Mouse (Mus musculus) MEL (cell line): ENCODE measurements around the gene Camta1. TPM values are rescaled to one million over a fixed set of nuclear protein-coding genes. Genes with fewer than 3 reads are reported as not detected.

Experiments
- DNase-seq: peaks from one replicate; pipeline ENCODE4 v3.0.0; 2011; ENCODE audit warnings: low read depth, low spot score
- H3K27ac ChIP-seq: 2 replicates; pipeline ENCODE4 v1.5.1; 2012; ENCODE audit warnings: low read depth, mild to moderate bottlenecking, control low read depth, low read length, moderate library complexity; ENCODE audit not compliant: control insufficient read depth
- H3K27me3 ChIP-seq, 2 experiments: fragments of 150-350 bp in 1 of 2; sonication (generic) in 1 of 2; 2 replicates each; pipeline ENCODE4 v1.6.1; 2012; ENCODE audit warnings: low read length in 2 of 2, mild to moderate bottlenecking in 2 of 2, improper control_type of control experiment in 1 of 2, moderate library complexity in 1 of 2; ENCODE audit not compliant: insufficient read depth in 2 of 2, control insufficient read depth in 1 of 2
- H3K36me3 ChIP-seq, 2 experiments: 2 replicates each; pipeline ENCODE4 v1.6.1; 2012 to 2014; ENCODE audit warnings: low read length in 2 of 2, improper control_type of control experiment in 1 of 2, inconsistent platforms in 1 of 2, mild to moderate bottlenecking in 1 of 2; ENCODE audit not compliant: insufficient read depth in 2 of 2, control insufficient read depth in 1 of 2
- H3K4me1 ChIP-seq, 2 experiments: fragments of 150-350 bp in 1 of 2; sonication (generic) in 1 of 2; 2 replicates each; pipeline ENCODE4 v1.6.1; 2012; ENCODE audit warnings: low read length in 2 of 2, improper control_type of control experiment in 1 of 2, mild to moderate bottlenecking in 1 of 2; ENCODE audit not compliant: insufficient read depth in 2 of 2, control insufficient read depth in 1 of 2
- H3K4me3 ChIP-seq, 2 experiments: fragments of 150-350 bp in 1 of 2; sonication (generic) in 1 of 2; 2 replicates each; pipeline ENCODE4 v1.5.1; 2012; ENCODE audit warnings: low read depth in 2 of 2, low read length in 2 of 2, mild to moderate bottlenecking in 2 of 2, moderate library complexity in 2 of 2, control low read depth in 1 of 2, improper control_type of control experiment in 1 of 2; ENCODE audit not compliant: control insufficient read depth in 1 of 2, insufficient read depth in 1 of 2
- H3K79me2 ChIP-seq: 2 replicates; pipeline ENCODE4 v1.6.1; 2012; ENCODE audit warnings: mild to moderate bottlenecking, low read length, moderate library complexity; ENCODE audit not compliant: control insufficient read depth, poor library complexity, insufficient read depth
- H3K9ac ChIP-seq: 2 replicates; pipeline ENCODE4 v1.6.1; 2012; ENCODE audit warnings: low read depth, mild to moderate bottlenecking, control low read depth, low read length, moderate library complexity; ENCODE audit not compliant: control insufficient read depth, poor library complexity, severe bottlenecking
- H3K9me3 ChIP-seq: fragments of 150-350 bp; sonication (generic); replicated peaks from 2 replicates; pipeline ENCODE4 v1.6.1; 2012; ENCODE audit warnings: mild to moderate bottlenecking, low read length, improper control_type of control experiment, moderate library complexity; ENCODE audit not compliant: insufficient read depth
- CHD1 ChIP-seq: IDR thresholded peaks from 2 replicates; pipeline ENCODE4 v1.6.1; 2012; ENCODE audit warnings: low read depth, mild to moderate bottlenecking, inconsistent platforms, low read length, improper control_type of control experiment
- CHD2 ChIP-seq: IDR thresholded peaks from 2 replicates; pipeline ENCODE4 v1.6.1; 2011; ENCODE audit warnings: low read length, improper control_type of control experiment
- ELF1 ChIP-seq: IDR thresholded peaks from 2 replicates; pipeline ENCODE4 v1.6.1; 2014; ENCODE audit warnings: low read depth, mild to moderate bottlenecking, inconsistent platforms, low read length, improper control_type of control experiment, moderate library complexity
- GATA1 ChIP-seq: IDR thresholded peaks from 2 replicates; pipeline ENCODE4 v1.6.1; 2011; ENCODE audit warnings: low read depth, low read length, improper control_type of control experiment
- JUND ChIP-seq: IDR thresholded peaks from 2 replicates; pipeline ENCODE4 v1.6.1; 2011; ENCODE audit warnings: low read depth, mild to moderate bottlenecking, improper control_type of control experiment, low read length
- KAT2A ChIP-seq: conservative IDR thresholded peaks from 2 replicates; pipeline ENCODE4 v1.6.1; 2012; ENCODE audit warnings: low read depth, low read length, improper control_type of control experiment, inconsistent platforms
- MAZ ChIP-seq: IDR thresholded peaks from 2 replicates; pipeline ENCODE4 v1.6.1; 2012; ENCODE audit warnings: low read depth, mild to moderate bottlenecking, inconsistent platforms, low read length, improper control_type of control experiment
- NRF1 ChIP-seq: IDR thresholded peaks from 2 replicates; pipeline ENCODE4 v1.6.1; 2014; ENCODE audit warnings: low read depth, mild to moderate bottlenecking, inconsistent platforms, low read length, improper control_type of control experiment, moderate library complexity; ENCODE audit not compliant: poor library complexity, insufficient read depth, severe bottlenecking
- POLR2AphosphoS2 ChIP-seq: IDR thresholded peaks from 2 replicates; pipeline ENCODE4 v1.6.1; 2011; ENCODE audit warnings: low read length, improper control_type of control experiment
- TBP ChIP-seq: IDR thresholded peaks from 2 replicates; pipeline ENCODE4 v1.8.0; 2011; ENCODE audit warnings: low read depth, low read length, improper control_type of control experiment
- TCF12 ChIP-seq: IDR thresholded peaks from 2 replicates; pipeline ENCODE4 v1.6.1; 2014; ENCODE audit warnings: low read depth, mild to moderate bottlenecking, inconsistent platforms, low read length, improper control_type of control experiment, moderate library complexity
- USF1 ChIP-seq: IDR thresholded peaks from 2 replicates; pipeline ENCODE4 v1.6.1; 2014; ENCODE audit warnings: low read depth, mild to moderate bottlenecking, inconsistent platforms, low read length, improper control_type of control experiment, moderate library complexity
- polyA plus RNA-seq, 2 experiments: library from polyadenylated mRNA; stranded (reverse) in 1 of 2; unstranded in 1 of 2; fragments of >175 nt in 1 of 2; fragments of >200 nt in 1 of 2; gene quantifications; 2 replicates each; pipeline versions ENCODE4 v1.2.1 to v1.2.4; 2012; ENCODE audit warnings: low replicate concordance in 2 of 2, low read depth in 1 of 2; ENCODE audit not compliant: insufficient read length in 2 of 2, insufficient read depth in 1 of 2, missing spikeins in 1 of 2
- total RNA-seq: library from RNA; depleted of rRNA; stranded (reverse); fragments of 300-350 nt; gene quantifications from 2 replicates; pipeline ENCODE4 v1.2.3, GENCODE M21; 2012

Camta1 gene
- total and polyA plus RNA-seq, 3 experiments: 28.2 to 87.5 TPM; not detected in 1

- Histone ChIP-seq H3K36me3 (no peaks in the 10 kb centered on the region), H3K4me1 (no peaks in the 10 kb centered on the region), H3K27me3 (no peaks in the 10 kb centered on the region), H3K9me3 (no peaks in the 10 kb centered on the region), H3K27ac (no peak overlapping the region), H3K9ac (no peak overlapping the region), H3K79me2 (no peaks in the 10 kb centered on the region), H3K4me3 (no peak overlapping the region)
- DNase-seq: no peak
- TF ChIP-seq ELF1: no peak
Measured at GRCm38 (mm10) chr4:151166969-151167368, 694.7 kb downstream of the Camta1 start.

DNA sequence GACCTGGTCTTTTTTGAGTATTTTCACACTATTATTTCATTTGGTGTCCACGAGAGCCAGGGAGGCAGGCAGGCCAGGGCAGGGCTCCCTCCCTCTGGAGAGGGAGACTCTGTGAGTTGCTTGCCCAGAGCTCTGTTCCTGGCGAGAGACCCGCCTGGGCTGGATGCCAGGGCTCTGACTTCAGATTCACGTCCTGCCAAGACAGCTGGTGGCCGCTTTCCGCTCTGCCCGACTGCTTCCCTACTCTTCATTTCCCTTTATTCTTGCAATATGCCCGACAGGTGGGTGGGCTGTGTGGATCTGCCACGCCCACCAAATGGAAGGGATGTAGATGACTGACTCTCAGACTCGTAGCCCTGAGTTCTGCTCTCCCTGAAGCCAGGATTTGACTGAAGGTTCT is 696.1 kb downstream of the Camta1 start:
- DNase-seq: no peak
- Histone ChIP-seq H3K79me2 (no peaks in the 10 kb centered on the region), H3K9me3 (no peaks in the 10 kb centered on the region), H3K4me3 (no peak overlapping the region), H3K36me3 (no peaks in the 10 kb centered on the region), H3K9ac (no peak overlapping the region), H3K4me1 (no peaks in the 10 kb centered on the region), H3K27me3 (no peaks in the 10 kb centered on the region), H3K27ac (no peak overlapping the region)
- TF ChIP-seq CHD2 (no peak), MAZ (no peak), USF1 (no peak), CHD1 (no peak), KAT2A (no peak), JUND (no peak), TCF12 (no peak)

DNA sequence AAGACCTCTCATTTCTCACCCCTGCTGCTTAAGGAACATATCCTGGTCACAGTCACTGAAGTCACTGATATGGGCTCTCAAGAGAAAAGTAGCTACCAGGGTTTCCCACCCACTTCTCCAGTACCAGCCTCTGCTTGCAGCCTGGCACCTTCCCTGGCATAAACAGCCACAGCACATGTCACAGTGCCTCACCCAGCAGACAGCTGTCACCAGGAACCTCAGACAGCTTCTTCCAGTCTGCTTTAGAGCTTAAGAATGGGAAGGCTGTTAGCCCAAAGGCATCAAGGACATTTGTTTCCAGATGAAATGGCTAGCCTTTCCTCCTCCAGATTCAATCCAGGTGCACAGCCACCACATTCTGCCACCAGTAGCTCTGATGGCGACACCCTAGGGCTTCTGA is 697.4 kb downstream of the Camta1 start:
- H3K9ac ChIP-seq: no peak overlapping the region
- H3K36me3 ChIP-seq: no peaks in the 10 kb centered on the region
- no peak overlapping the region for H3K4me3 ChIP-seq
- no peaks in the 10 kb centered on the region for H3K4me1 ChIP-seq
- H3K27me3 ChIP-seq: no peaks in the 10 kb centered on the region
- H3K27ac ChIP-seq: no peak overlapping the region
- no peaks in the 10 kb centered on the region for H3K79me2 ChIP-seq
- H3K9me3 ChIP-seq: no peaks in the 10 kb centered on the region
- TF ChIP-seq GATA1 (no peak), NRF1 (no peak), CHD1 (no peak), POLR2AphosphoS2 (no peak), TBP (no peak)
- TF ChIP-seq, all 39 proteins: peak for 0
- DNase-seq: no peak
